Mouse (Mus musculus): ENCODE measurements around the gene Vmn1r231.
A peak's percentile ranks its signal among the peaks of the same experiment; 100 is the strongest.

The Vmn1r231 gene

DNA sequence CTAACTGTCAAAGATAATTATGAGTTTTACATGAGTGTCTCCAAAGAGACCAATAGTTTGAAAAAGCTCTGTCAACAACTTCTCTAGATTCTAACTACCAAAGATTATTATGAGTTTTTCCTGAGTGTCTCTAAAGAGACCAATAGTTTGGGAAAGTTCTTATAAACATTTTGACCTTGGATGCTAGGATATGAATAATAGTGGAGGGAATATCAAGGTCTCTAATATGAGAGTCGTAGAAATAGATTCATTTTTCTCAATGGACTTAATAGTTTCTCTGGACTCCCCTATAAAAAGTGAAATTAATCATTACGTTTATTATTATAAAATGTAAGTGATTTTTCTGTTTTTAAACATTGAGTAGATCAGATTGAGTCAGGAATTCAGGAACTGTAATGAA lies at the start of gene Vmn1r231:
TSS of gene Vmn1r231 (minus strand) at position 101 of the 400 bp plus-strand sequence.
- no peak for DNase-seq (ENCODE audit: low spot score in 2 of 2)

GRCm38 (mm10) chr17:20946636-20947035 lies 41.7 kb upstream of the Vmn1r231 start:
- no peak for DNase-seq (ENCODE audit: low spot score in 2 of 2)

DNA sequence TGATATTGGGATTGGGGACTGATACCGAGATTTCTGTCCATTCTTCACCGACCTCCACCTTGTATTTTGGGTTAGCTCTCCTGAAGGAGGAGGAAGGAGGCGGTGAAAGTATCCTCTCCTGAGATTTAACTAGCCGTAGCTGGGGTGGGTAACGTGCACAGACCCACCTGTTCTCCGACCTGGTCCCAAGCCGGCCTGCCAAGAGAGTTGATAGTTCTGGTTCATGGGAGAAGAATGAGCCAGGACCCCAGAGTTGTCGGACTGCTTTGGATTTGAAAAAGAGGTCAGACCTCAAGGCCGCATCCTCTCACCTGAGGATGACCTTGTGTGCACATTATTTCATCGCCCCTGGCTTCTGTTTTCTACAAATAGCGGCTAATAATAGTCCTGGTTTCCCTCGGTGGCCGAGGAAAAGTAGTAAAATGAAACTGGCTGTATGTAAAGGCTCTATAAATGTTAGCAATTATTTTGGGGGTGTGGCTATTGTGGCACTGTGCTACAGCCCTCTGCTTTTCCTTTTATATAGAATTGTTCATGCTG lies 41.2 kb upstream of the Vmn1r231 start:
- DNase-seq (ENCODE audit: low spot score in 2 of 2) = peak in 1 of 2 experiments; percentile 6

GRCm38 (mm10) chr17:20944985-20945891 lies 40.3 kb upstream of the Vmn1r231 start, which contains the start of gene Ppp2r1a:
Gene Ppp2r1a (plus strand): TSS chr17:20945311.
- peak; percentile 98 to 99 for DNase-seq (ENCODE audit: low spot score in 2 of 2)

- DNase-seq (ENCODE audit: low spot score in 2 of 2) = no peak
These were observed 39.3 kb upstream of the Vmn1r231 start for GRCm38 (mm10) chr17:20944226-20944625.

DNA sequence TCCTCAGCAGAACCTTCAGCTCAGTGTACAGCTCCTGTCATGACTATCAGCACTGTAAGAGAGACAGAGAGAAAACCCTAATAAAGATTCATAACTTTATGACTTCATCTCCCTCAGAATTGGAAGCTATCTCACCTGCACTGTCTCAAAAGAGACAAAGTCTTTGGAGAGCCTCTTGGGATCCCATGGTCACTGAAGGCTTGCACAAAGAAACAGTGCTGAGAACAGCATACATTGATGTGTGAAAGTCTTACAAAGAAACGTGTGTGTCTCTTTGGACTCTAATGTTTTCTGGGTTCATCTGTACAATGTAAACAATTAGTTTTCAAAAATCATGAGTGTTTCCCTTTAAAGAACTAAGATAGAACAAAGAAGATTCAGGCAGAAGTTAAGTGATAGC lies 14.7 kb upstream of the Vmn1r231 start, which contains the start of gene Vmn1r232:
TSS of gene Vmn1r232 (minus strand) at position 101 of the 400 bp plus-strand sequence.
- no peak for DNase-seq (ENCODE audit: low spot score in 2 of 2)

GRCm38 (mm10) chr17:20840144-20840543 lies 64.7 kb downstream of the Vmn1r231 start, which contains the start of gene Vmn1r230:
Gene Vmn1r230 (plus strand): TSS chr17:20840444.
- no peak for DNase-seq (ENCODE audit: low spot score in 2 of 2)

Measured in spleen, postnatal 36 days (tissue).